Mouse (Mus musculus) neural tube, embryonic 14.5 days (tissue): ENCODE measurements at regions not wholly inside any gene's neighbourhood (a gene's known extent, or its start where the extent isn't known, plus 50 kb on each side); places are given as distances from the start of the nearest gene placed in this dataset.

ENCODE experiments used
- ATAC-seq: fragments of 200-750 bp; cut with Nextera tagmentation; 2 replicates; pipeline ENCODE4 v1.8.0; 2017; ENCODE audit warnings: low read depth, mild to moderate bottlenecking, moderate TSS enrichment, moderate library complexity
- H3K27ac ChIP-seq: fragments of 300-500 bp; sonication (generic); 2 replicates; pipeline ENCODE4 v1.5.1; 2014; ENCODE audit warnings: low read depth, mild to moderate bottlenecking, control low read depth, low read length, moderate library complexity, mixed read lengths
- H3K27me3 ChIP-seq: fragments of 300-500 bp; sonication (generic); 2 replicates; pipeline ENCODE4 v1.6.1; 2014; ENCODE audit warnings: low read length; ENCODE audit not compliant: control insufficient read depth, insufficient read depth
- H3K36me3 ChIP-seq: fragments of 300-500 bp; sonication (generic); 2 replicates; pipeline ENCODE4 v1.6.1; 2014; ENCODE audit warnings: low read length, mixed read lengths; ENCODE audit not compliant: control insufficient read depth, insufficient read depth
- H3K4me1 ChIP-seq: fragments of 300-500 bp; sonication (generic); 2 replicates; pipeline ENCODE4 v1.6.1; 2014; ENCODE audit warnings: low read length; ENCODE audit not compliant: control insufficient read depth, insufficient read depth
- H3K4me2 ChIP-seq: fragments of 300-500 bp; sonication (generic); 2 replicates; pipeline ENCODE4 v1.6.1; 2014; ENCODE audit warnings: mild to moderate bottlenecking, low read depth, low read length, control low read depth
- H3K4me3 ChIP-seq: fragments of 300-500 bp; sonication (generic); 2 replicates; pipeline ENCODE4 v1.5.1; 2014; ENCODE audit warnings: low read depth, low read length, control low read depth, mixed read lengths
- H3K9ac ChIP-seq: fragments of 300-500 bp; sonication (generic); replicated peaks from 2 replicates; pipeline ENCODE4 v1.6.1; 2014; ENCODE audit warnings: low read depth, mild to moderate bottlenecking, control low read depth, low read length, mixed read lengths
- H3K9me3 ChIP-seq: fragments of 300-500 bp; sonication (generic); 2 replicates; pipeline ENCODE4 v1.6.1; 2016; ENCODE audit warnings: low read length; ENCODE audit not compliant: control insufficient read depth
- WGBS: fragments of 180-500 bp; shearing (Covaris S2); extraction: QIAGEN DNeasy Blood & Tissue Kit; methylation state at CpG from one replicate; pipeline ENCODE4 v1.1.7; 2014; 5-methylcytosine and 5-hydroxymethylcytosine counted together

DNA sequence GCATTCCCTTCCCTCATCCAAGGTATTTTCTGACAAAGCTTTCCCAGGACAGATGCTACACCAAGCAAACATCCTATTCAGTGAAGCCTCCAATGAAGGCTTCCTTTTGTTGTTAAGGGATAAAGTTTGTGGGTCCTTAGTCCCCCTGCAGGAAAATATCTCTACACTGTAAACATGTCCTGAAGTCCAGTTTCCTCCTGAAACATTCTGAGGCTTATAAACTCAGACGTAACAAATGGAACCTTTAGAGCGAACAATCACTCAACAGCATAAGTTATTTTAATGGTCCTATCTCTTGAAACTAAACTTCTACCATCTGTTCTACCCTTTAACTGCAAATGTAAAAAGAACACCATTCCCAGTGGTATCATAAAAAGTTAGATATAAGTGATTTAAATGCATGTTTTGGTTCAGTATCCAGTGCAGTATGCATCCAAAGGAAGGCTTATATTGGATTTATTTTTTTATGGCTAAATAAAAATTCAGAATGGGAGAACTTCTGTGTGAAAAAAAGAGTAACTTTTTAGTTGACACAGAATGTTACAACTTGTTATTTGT is 115.1 kb upstream of the Tapt1 start:
- Histone ChIP-seq H3K36me3 (no peaks in the 10 kb centered on the region), H3K4me2 (no peak overlapping the region), H3K9me3 (no peaks in the 10 kb centered on the region), H3K4me3 (no peak overlapping the region), H3K9ac (no peak overlapping the region), H3K27ac (no peak overlapping the region), H3K27me3 (no peaks in the 10 kb centered on the region), H3K4me1 (no peaks in the 10 kb centered on the region)
- ATAC-seq = no peak
- 80% methylated on average over 2 of the region's 2 CpGs for WGBS

DNA sequence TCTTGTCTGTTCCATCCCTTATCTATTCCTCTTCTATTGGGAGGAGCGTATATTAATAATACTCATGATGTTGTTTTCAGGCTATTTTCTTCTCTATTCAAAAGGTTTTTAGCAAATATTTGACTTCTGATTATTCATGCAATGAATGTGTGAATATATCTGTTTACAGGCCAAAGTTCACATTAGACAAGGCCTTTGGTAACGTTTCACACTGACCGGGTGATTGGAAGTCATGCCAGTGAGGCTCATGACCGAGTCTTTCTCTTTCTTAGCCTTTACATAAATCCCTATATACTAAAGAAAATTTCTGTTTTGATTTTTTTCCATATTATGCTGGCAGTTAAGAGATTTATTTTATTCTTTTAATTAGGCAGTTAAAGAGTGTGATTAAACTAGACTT is 112.2 kb upstream of the Tapt1 start:
- no peaks in the 10 kb centered on the region for H3K27me3 ChIP-seq
- no peak overlapping the region for H3K4me2 ChIP-seq
- 93% methylated on average over 4 of the region's 4 CpGs for WGBS
- no peaks in the 10 kb centered on the region for H3K9me3 ChIP-seq
- no peak for ATAC-seq
- no peaks in the 10 kb centered on the region for H3K4me1 ChIP-seq
- H3K36me3 ChIP-seq = no peaks in the 10 kb centered on the region
- no peak overlapping the region for H3K9ac ChIP-seq
- H3K4me3 ChIP-seq = no peak overlapping the region
- H3K27ac ChIP-seq = no peak overlapping the region

DNA sequence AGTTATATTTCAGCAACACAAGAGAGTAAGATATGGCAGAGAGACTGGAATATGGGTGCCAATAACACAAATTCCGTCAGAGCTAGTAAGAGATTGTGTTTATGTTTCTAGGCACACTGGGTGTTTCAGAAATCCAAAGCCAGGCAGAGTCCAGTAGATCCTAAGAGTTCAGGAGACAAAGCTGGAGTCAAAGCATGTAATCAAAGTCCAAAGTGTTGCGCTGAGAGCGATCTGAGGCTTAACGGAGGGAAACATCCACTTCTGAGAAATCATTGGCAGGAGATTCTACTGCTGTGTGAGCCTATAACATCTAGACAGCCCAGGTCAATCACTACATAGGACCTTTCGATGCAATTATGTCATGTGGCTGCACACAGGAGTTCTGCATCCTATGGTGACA is 109.3 kb upstream of the Tapt1 start:
- Histone ChIP-seq H3K4me2 (no peak overlapping the region), H3K27ac (no peak overlapping the region), H3K9me3 (no peaks in the 10 kb centered on the region), H3K36me3 (no peaks in the 10 kb centered on the region), H3K4me3 (no peak overlapping the region), H3K9ac (no peak overlapping the region), H3K27me3 (no peaks in the 10 kb centered on the region), H3K4me1 (no peaks in the 10 kb centered on the region)
- WGBS = 92% methylated on average over 5 of the region's 5 CpGs
- no peak for ATAC-seq

DNA sequence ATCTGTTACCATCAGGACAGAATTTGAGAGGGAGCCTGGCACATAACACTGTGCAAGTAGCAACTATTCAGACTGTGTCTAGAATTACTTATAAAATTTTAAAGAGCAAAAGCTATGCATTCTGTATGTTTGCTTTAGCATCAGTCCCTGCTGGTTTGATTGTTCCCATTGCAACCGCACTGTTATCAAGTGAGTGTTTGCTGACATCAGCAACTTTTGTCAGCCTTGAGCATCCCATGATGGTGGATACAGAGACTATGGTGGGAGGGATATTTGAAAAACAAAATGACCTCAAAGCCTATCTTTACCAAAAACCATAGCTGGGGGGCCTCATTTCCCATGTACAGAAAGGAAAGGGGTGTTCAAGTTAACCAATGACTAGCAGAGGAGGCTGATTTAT is 93.2 kb upstream of the Tapt1 start:
- Histone ChIP-seq H3K27ac (no peak overlapping the region), H3K36me3 (no peaks in the 10 kb centered on the region), H3K9ac (no peak overlapping the region), H3K27me3 (no peaks in the 10 kb centered on the region), H3K4me2 (no peak overlapping the region), H3K4me1 (no peaks in the 10 kb centered on the region), H3K9me3 (no peaks in the 10 kb centered on the region), H3K4me3 (no peak overlapping the region)
- 97% methylated on average over 1 of the region's 1 CpGs for WGBS
- ATAC-seq = no peak

DNA sequence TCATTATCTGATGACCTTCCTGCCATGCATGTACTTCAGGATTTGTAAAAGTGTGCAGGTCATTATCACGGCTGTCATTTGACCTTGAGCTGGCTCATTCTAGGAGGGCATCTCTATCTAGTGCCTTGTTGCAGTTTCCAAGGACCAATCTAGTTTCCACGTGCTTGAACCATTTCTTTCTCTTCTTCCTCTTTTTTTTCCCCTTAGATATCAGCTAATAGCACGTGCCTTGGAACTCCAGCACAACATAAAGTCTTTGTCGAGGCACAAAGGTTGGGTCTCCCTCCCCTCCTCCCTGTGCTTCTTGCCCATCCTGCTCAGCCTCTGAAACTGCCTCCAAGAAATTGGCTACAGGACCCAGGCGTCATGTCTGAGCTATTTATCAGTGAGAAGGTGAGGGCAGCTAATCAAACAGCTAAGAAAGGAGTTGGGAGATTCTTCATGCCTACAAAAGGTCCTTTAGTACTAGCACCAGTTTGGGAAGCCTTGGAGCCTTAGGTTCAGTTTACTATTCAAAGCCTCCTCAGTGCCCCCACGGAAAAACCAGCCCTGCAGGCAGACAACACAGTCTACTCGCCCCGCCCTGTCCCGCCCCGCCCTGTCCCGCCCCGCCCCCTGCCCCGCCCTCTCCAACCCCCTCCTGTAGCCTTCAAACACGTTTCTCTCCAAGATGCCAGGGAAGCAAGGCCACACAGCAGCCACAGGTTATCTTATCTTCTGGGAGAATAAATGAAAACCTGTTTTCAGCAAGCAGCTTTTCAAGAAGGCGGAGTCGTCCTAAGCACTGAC is 80.5 kb upstream of the Tapt1 start:
- ATAC-seq = no peak
- WGBS = 16% methylated on average over 16 of the region's 16 CpGs
- no peak overlapping the region for H3K4me2 ChIP-seq

DNA sequence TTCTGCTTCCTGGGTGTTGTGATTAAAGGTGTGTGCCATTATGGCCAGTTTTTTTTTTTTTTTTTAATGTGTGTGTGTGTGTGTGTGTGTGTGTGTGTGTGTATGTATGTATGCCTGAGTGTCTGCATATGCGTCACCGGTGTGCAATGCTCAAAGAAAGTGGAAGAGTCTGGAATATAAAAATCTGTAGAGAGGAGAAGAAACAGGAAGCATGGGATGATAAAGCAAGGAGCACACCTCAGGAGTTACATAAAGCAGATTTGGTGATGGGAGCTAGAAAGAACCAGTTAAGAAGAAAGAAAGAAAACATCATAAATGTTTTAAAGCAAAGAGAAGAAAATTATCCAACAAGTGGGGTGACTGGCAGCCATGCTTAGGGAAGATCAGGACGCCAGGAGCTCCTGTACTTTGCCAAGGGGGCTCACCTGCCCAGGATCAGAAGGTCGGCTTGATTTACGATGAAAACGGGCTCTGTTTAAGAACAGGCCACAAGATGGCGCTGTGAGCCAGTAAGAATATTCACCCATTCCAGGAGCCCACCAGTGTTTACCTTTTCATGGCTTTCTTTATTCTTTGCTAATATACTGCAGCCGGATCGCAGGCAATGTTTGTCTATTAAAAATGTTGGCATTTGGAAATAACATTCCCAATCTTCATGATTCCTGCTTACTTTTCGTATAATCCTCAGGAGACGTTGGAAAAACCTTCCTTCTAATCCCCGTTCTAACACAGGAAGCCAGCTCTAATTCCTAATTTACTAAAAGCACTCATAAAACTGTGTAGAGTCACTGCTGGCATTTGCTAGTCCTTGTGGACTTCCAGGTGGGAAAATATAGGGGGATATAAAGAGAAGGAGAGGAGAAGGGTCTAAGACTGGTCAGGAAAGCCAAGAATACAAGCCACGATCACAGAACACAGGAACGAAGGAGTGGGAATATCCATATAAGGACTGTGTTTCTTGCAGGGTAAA is 77.7 kb upstream of the Tapt1 start:
- Histone ChIP-seq H3K4me2 (peak overlapping the region; percentile 25; the same call in 1 of the 2 replicates), H3K27me3 (no peaks in the 10 kb centered on the region), H3K36me3 (no peaks in the 10 kb centered on the region), H3K4me1 (no peaks in the 10 kb centered on the region; the same call in 1 of the 2 replicates), H3K9ac (no peak overlapping the region), H3K4me3 (no peak overlapping the region), H3K27ac (no peak overlapping the region), H3K9me3 (no peaks in the 10 kb centered on the region)
- 30% methylated on average over 14 of the region's 14 CpGs for WGBS
- ATAC-seq = peak; percentile 86

More for the DNA sequence above, 80.5 kb upstream of the Tapt1 start:
- no peak overlapping the region for H3K9ac ChIP-seq
- no peaks in the 10 kb centered on the region; the same call in 1 of the 2 replicates for H3K4me1 ChIP-seq
- no peaks in the 10 kb centered on the region for H3K27me3 ChIP-seq
- H3K27ac ChIP-seq = no peak overlapping the region
- H3K9me3 ChIP-seq = no peaks in the 10 kb centered on the region
- H3K4me3 ChIP-seq = no peak overlapping the region
- no peaks in the 10 kb centered on the region for H3K36me3 ChIP-seq

DNA sequence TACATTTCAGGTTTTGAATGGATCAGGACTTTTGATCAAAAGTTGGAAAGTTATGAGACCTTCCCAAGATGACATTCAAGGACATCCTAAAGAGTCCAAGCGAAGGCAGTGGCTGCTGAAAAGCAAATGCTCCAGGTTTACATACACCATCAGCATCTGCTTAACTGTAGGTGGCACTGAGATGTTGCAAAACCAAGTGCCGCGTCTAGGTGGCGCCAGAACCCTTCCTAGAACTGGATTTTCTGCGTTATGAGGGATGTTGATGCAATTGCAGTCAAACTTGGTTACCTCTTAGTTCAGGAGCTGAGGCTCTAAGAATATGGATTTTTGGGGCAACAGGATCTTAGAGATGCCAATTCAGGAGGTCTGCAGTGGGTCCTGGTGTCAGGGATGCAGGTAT is 58.0 kb upstream of the Tapt1 start:
- Histone ChIP-seq H3K9me3 (no peaks in the 10 kb centered on the region), H3K36me3 (no peaks in the 10 kb centered on the region), H3K4me2 (no peak overlapping the region), H3K9ac (no peak overlapping the region), H3K4me1 (no peaks in the 10 kb centered on the region), H3K27me3 (no peaks in the 10 kb centered on the region), H3K4me3 (no peak overlapping the region), H3K27ac (no peak overlapping the region)
- ATAC-seq = peak; percentile 73
- 13% methylated on average over 5 of the region's 5 CpGs for WGBS
